Mouse (Mus musculus): ENCODE measurements around the gene Zmiz1.

Zmiz1 gene

DNA sequence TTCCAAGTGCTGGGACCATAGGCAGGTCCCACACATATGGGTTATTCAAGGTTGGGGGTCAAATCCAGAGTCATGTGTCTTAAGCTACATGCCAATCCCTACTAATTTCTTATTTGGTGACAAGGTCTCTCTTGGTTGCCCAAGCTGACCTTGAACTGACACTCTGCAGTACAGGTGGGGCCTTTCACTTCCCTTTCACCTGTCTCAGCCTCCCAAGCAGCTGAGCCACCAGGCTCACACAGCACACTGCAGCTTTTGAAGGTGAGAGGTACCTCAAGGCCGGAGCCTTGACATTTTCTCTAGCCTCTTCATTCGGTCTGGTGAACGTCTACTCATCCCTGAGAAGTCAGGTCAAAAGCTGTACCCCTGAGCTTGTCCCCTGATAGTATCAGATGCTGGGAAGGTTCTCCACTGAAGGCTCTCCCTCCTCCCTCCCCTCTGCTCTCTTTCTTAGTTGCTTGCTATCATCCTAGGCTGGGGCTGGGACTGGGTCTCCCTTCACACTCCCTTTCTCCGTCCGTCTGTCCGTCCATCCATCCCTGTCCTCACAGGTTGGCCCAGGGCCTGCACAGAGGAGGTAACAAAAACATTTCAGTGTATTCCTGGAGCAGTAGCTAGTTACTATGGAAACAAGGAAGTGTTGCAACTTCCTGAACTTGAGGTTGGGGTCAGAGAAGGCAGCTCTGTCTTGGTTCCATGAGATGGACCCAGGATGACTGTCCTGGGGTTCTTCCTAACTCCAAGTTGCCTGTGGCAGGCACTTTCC lies 13.3 kb downstream of the Zmiz1 start:
- no peak for DNase-seq (ENCODE audit: low spot score in 2 of 2)

DNA sequence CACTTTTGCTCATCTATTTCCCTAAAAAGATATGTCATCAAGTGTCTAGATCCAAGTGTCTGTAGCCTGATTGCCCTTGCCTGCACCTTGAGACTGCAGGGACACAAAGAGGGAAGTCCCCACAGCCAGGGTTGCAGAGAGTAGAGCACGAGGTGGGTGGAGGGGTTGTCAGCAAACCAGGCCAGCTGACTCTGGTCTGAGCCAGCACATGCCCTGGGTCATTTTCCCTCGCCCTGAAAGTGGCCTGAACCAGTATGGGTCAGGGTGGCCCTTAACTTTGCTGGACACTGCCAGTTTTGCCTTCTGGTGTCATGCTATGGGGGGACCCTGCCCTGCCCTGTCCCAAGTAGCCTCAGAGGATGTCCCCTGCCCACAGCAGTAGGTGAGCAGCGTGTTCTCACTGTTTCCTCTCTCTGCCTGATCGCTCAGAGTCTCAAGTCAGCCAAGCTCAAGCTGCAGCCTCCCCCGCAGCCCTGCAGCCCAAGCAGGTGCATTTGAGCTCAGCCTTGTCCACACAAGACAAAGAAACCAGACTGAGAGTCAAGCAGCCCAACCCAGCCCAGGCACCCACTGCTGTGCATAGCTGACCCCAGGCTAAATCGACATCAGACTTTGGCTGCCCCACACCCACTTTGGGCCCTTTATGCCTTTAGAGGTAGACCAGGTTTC lies 14.1 kb downstream of the Zmiz1 start:
- DNase-seq (ENCODE audit: low spot score in 2 of 2) = no peak

DNA sequence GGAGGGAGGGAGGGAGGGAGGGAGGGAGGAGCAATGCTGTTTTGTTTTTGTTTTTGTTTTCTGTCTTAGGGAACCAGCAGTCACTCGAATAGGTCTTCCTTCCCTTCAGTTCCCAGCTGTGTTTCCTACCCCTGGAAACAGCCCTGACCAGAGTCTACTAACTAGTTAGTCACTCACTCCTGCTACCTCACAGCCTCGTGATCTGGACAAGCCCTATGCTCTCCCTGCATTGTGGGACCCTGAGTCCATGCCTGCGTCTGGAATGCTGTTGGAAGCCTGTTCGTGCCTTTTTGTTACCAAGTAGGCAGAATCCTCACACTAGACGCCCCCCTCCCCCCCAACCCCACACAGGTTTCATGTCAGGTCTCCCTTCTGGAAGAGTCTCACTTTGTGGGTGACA lies 15.0 kb downstream of the Zmiz1 start:
- DNase-seq (ENCODE audit: low spot score in 2 of 2) = no peak

DNA sequence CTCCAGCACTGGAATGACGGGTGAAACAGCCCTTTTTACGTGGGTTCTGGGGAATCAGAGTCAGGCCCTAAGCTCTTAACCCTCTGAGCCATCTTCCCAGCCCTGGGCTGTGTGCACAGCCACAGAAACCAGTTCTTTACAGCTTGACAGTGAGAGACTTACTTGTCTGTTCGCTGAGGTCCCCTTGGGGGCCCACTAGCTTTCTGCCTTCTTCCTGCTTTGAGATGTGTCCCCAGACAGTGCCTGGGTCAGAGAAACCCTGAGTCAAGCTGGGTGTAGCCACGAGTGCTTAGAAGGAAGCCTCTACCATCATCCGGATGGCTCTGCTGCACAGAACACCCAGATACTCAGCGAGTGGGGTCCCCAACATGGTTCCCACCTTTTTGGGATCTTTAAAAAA lies 15.7 kb downstream of the Zmiz1 start:
- no peak for DNase-seq (ENCODE audit: low spot score in 2 of 2)

DNA sequence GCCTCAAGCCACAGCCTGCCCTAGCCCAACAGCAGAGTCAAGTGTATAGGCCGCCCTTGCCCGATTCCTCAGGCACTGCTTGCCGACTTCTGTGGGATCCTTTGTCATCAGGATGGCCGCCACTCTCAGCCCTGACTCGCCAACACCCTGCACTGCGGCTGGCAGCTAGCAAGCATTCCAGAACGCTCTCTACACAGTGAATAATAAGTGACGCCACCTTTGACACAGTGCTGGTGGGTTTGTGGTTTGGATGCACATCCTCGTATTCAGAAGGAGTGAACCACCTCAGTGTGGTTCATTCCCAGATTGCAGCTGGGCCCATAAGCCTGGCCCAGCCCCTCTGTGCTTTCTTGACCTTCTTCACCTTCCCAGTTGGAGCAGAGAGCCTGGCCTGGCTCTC lies 17.1 kb downstream of the Zmiz1 start:
- DNase-seq (ENCODE audit: low spot score in 2 of 2) = no peak

DNA sequence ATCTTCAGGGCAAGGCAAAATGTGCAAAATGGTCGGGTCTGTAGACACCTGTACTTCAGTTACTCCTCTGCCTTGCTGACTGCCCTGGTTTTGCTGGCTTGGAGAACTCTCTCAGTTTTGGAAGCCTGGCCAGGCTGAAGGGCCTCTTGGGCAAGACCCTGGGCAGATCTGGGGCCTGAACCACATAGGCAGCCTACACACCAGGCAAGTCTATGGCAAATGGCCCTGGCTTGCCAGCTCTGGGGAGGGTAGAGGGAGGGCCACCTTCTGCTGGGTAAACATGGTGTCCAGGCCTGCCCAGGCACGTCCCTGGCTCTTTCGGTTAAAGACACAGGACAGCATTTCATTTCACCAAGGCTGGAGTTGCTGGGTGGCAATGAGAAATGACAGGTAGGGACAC lies 17.5 kb downstream of the Zmiz1 start:
- DNase-seq (ENCODE audit: low spot score in 2 of 2) = no peak

DNA sequence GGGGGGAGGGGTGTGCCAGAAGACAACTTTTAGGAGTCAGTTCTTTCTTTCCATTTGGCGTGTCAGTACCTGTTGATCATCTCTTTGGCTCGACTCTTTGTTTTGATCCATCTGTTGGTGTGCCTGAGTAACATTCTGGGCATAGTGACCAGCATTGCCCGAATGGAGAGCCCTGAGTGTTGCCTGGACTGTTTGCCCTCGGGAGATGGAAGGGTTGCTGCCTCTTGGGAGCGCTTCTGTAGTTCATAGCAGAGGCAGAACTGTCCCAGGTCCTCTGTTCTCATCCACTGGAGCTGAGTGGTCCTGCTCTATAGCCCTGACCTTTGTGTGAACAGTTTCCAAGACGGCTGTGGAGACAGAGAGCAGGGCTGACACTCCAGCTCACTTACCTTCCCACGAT lies 18.3 kb downstream of the Zmiz1 start:
- DNase-seq (ENCODE audit: low spot score in 2 of 2) = no peak

DNA sequence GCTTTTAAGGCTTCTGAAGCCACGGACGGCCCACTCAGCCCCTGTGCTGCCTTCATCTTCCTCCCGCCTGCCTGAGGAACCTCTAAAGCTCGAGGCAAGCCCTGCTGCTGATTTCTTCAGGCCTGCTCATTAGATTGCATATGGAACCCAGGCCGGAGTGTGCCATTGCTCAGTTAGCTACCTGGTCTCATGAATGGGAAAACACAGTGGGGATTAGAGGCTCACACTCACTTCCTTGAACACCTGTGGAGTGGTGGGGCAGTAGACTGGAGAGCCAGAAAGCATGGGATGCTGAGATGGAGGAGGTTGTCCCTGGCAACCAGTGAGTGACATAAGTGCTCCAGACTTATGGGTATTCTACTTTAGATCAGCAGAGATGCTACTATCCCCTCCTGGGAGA lies 19.3 kb downstream of the Zmiz1 start:
- no peak for DNase-seq (ENCODE audit: low spot score in 2 of 2)

DNA sequence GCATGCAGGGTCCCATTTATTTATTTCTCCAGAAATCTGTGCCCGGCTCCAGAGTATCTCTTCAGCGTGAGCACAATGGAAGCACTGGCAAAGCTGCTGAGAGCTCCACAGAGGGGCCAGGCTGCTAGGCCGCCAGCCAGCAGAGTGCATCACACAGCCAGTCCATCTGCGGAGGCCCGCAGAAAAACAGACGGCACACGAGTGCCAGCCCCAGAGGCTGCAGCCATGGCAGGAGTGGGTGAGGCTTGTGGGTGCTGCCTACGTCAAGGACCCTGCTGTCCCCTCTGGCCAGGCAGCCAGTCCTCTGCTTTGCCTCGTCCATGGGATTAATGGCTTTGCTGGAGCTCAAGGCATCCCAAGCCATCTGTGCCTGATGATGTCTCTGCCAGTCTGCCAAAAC lies 19.8 kb downstream of the Zmiz1 start:
- no peak for DNase-seq (ENCODE audit: low spot score in 2 of 2)

DNA sequence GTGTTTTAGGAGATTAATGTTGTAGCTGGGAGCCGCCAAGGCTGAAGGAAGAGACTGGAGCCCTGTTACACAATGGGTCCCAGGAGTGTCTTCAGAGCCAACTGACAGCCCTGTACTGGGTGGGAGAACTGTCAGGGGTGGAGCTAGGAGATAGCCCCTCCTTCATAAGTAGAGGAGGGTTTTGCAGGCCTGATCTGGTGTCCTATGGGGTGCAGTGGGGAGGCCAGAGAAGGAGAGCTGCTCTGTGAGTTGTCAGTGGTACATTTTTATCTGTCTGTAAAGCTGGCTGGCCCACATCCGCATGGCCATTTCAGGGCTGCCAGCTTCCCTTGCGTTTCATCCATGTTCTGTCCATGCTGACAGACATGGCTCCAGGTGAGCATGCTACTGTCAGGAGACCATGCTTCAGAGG lies 20.9 kb downstream of the Zmiz1 start:
- DNase-seq (ENCODE audit: low spot score in 2 of 2) = no peak

DNA sequence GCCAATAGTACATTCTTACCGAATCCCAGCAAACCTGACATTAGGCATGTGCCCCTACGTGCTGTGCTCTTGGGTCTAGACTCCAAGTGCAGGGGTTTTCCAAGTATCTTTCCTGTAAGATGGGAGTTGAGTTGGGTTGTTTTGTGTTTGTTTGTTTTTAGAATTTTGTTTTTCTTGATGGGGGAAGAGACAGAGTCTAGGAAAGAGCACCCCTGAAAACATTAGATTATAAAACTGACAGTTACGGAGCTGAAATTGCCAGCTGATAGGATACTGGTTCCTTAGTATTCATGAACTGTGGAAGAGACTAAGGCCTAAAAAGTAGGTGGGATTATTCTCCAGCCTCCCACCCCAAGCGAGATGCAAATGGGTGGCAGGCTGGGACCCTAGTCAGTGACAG lies 21.5 kb downstream of the Zmiz1 start:
- DNase-seq (ENCODE audit: low spot score in 2 of 2) = no peak

DNA sequence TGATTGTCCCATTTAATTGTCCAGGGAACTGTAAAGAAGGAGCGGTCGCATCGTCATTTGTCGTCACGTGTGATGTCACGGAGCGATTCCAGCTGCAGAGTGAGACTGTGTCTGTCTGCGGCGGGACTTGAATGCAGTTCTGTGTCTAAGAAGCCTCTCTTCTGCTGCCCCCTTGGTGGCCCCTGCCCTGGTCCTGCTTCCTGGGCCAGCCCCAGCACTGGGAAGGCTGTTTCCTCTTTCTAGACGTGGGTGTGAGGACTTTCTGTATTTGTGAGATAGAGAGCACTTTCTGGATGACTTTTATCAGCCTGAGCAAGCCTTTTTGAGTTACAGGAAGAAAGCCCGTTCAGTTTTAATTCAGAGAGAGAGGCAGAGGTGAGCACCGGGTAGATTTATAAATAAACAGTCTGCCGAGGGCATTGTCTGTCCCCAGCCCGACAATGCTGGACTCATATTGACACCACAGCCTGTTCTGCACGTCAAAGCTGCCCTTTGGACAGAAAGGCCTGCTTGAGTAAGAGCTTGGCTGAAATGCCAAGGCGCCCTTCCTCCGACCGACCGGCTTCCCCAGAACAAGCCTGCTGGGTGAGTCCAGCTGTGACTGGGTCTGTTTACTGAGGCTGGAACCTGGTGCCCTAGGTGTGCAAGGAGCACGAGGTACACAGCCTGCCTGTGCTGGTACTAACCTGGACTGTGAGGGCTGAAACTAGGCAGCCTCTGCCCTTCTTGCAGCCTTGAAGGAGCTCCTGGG lies 22.1 kb downstream of the Zmiz1 start:
- DNase-seq (ENCODE audit: low spot score in 2 of 2) = no peak

DNA sequence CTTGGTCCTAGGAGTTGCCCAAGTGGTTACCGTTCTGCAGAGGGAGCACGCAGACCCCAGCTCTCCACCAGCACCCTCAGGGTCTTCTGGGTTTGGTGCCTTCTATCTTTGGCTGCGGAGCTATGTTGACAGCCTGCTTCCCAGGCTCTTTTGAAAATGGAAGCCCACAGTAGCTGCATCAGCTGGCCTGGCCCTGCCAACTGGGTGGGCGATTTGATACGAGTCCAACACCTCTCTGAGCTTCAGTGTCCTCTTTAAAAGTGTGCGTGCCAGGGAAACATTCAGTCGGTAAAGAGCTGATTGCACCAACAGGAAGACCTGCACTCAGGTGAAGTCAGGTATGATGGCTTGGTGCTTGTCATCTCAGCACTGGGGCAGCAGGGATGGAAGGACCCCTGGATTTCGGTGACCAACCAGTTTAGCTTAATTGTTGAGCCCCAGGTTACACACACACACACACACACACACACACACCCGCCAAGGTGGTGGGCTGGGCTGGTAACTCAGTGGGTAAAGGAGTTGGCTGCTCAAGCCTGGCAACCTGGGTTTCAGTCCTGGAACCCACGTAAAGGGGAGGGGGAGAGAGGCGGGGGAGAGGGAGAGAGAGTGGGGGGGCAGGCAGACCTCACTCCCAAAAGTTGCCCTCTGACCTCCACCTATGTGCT lies 22.8 kb downstream of the Zmiz1 start:
- no peak for DNase-seq (ENCODE audit: low spot score in 2 of 2)

DNA sequence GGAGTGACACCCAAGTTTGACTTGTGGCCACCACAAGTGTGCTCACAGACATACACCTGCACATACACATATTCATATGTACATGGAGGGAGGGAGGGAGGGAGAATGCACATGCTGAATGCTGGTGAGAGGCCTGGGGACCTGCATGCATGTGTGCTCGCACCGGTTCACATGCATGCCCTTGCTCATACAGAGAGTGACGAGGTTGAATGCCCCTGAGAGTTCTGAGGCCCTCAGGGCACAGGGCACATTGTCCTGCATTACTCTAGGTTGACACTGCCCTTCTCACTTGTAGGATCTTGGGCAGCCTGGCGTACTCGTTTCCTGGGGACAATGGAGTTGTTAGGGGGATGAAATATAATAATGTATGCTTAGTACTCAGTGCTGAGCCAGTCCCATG lies 23.4 kb downstream of the Zmiz1 start:
- DNase-seq (ENCODE audit: low spot score in 2 of 2) = no peak

DNA sequence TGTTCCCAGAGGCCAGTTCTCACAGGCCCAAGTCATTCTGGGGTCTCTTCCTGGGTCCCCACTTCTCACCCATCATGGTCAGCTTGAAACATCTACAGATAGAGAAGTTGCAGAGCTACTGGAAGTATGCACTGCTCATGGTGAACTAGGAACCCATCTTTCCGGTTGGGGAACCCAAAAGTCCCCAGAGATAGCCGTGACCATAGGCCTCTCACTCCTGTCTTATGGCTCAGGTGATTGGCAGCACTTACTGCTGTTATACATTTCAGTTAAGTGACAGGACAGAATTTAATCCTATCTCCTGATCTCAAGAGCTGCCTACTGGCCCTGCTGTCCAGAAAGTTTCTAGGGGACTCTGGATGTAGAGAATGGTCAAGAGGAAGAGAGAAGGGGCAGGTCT lies 24.3 kb downstream of the Zmiz1 start:
- DNase-seq (ENCODE audit: low spot score in 2 of 2) = no peak

DNA sequence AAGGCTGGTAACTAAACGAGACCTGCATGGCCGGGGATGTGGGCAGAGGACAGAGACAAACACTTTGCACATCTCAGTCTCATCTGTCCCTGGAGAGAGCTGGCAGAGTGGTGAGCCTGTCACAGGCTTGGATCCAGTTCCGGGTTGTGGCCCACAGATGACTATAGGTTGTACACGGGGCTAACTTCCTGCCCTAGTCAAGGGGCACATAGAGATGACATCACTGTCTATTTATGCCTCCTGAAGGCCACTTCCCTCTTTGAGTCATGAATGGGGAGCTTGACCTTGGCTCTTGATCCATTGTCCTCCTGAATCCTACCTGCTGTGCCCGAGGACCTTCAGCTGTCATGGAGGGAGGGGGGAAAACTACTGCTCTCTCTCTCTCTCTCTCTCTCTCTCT lies 25.1 kb downstream of the Zmiz1 start:
- no peak for DNase-seq (ENCODE audit: low spot score in 2 of 2)

DNA sequence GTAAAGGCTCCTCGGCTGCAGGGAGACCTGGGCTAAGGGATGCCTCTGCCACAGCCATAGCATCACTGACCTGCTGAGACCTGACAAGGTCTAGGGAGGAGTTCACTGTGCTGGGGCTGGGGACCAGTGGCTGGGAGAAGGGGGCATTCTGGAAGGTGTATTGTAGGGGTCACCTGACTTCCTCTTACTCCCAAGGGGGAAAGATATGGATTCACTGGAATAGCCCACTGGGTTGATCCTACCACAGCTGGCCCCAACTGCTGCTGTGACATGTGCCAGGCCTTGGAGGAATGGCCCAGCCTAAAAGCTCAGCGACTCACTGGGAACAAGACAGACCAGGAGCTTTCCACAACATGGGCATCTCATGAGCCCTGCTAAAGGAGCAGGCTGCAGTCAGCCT lies 27.2 kb downstream of the Zmiz1 start:
- DNase-seq (ENCODE audit: low spot score in 2 of 2) = no peak

DNA sequence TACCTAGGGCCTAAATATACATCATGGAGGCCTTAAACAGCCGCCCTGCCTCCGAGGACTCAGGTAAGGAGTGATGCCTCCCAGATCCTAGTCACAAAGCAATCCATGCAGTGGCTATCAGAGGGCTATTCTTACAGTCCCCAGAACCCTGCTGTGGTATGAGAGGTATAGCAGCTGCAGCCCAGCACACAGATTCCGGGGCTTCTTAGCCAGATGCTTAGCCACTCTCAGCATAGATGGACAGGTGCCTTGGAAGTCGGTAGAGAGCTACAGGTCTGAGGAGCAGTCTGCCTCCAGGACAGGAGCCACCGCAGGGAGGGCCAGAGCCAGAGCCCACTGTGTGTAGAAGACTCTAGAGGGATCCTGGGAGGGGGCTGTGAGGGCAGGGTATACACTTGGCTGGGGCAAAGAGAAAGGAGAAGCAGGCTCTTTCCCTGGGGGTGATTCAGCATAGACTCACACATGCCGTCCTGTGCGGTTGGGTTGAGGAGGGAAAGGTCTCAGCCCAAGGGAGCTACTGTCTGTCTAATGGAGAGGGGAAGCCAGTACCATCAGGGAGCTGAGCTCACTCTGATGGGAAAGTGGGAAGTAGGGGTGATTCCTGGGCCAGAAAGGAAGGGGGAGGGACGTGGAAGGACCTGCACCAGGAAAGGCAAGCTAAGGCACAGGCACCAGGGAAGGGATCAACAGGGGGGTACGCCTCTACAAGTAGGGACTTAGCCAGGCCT lies 27.9 kb downstream of the Zmiz1 start:
- no peak for DNase-seq (ENCODE audit: low spot score in 2 of 2)

DNA sequence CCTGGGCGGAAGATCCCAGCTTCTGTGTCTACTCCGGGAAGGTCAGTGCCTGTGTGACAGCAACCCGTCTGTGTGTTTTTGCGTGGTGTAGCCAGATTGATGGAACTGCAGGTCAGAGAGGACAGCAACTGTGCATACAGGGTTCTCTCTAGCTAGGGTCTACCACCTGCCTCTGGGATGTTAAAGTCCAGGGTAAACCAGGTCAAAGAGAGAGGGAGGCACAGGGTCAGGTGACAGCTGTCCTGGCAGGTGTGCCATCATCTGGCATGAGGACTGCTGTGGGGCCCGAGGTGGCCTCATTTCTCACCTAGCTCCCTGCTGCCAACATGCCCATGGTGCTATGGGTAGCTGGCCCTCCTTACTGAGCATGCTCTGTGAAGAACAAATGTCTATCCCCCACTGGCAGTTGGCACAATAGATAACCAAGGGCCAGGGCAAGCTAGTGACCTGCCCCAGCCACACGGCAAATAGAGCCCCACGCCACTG lies 28.5 kb downstream of the Zmiz1 start:
- no peak for DNase-seq (ENCODE audit: low spot score in 2 of 2)

DNA sequence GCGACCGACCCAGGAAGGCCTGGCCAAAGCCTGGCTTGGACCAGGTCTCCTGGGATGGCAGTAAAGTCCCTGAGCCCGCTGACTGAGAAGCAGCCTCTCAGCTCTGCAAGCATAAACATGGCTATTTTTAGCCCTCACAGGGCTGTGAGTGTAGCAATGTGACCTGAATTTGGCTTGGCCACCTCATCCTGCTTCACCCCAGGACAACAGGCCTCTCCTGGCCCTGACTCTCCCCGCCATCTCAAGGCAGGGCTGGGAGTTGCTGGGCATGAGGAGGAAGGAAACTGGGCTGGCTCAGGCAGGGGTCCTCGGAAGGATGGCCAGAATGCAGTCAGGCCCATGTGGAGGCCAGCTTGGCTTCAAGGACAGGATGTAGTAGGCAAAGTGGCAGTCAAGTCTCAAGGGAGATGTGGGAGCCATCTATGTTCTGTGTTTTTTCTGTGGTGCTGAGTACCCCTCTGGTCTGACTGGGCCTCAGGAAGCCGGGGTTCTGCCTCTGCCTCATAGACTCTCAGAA lies 29.2 kb downstream of the Zmiz1 start:
- no peak for DNase-seq (ENCODE audit: low spot score in 2 of 2)

DNA sequence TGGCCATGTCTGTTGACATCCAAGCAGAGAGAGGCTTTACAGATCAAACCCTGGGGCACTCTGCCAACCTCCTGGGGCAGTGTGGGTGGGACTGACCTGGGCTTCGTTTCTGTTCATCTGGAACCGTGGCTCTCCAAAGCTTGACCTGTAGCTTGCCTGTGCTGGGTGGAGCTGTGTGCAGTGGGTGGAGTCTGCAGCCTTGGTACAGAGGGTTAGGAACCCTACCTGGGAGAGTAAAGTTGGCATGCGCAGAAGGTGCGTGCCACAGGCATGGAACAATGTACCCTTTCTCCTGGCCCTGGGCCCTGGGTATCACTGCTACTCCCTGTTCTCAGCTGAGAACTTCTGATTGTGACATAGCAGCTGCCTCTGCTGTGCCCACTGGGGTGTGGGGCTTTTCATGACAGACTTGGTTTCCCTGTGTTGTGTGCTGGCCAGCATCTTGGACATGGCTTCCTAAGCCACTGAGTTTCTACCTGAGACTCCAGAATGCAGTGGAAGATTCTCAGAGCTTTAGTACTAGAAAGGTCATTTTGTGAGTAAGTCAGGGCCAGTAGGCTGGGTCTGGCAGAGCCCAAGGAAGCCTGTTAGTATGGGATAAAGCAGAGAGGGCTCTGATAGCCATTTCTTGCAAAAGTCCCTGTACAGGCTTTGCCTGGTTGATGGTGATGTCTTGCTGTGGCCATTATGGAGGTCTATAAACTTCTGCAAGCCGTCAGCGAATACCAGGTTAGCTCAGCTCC lies 30.5 kb downstream of the Zmiz1 start:
- no peak for DNase-seq (ENCODE audit: low spot score in 2 of 2)
